Mouse (Mus musculus) sigmoid colon, adult 10 weeks (tissue): Measurements from ENCODE around the gene Tcp11l1. TPM values are rescaled to one million over a fixed set of nuclear protein-coding genes. Genes with fewer than 3 reads are reported as not detected.

Experiments
- polyA plus RNA-seq: library from polyadenylated mRNA; stranded (reverse); fragments of 350-450 nt; fragmentation: Illumina TruSeq; extraction: RNeasy Lipid Tissue Mini Kit (QIAGEN cat#74804); gene quantifications from one replicate; pipeline ENCODE4 v1.2.3, GENCODE M21; 2014; ENCODE audit warnings: low read depth, low replicate concordance

Tcp11l1 gene
- 5.0 TPM for polyA plus RNA-seq

DNA sequence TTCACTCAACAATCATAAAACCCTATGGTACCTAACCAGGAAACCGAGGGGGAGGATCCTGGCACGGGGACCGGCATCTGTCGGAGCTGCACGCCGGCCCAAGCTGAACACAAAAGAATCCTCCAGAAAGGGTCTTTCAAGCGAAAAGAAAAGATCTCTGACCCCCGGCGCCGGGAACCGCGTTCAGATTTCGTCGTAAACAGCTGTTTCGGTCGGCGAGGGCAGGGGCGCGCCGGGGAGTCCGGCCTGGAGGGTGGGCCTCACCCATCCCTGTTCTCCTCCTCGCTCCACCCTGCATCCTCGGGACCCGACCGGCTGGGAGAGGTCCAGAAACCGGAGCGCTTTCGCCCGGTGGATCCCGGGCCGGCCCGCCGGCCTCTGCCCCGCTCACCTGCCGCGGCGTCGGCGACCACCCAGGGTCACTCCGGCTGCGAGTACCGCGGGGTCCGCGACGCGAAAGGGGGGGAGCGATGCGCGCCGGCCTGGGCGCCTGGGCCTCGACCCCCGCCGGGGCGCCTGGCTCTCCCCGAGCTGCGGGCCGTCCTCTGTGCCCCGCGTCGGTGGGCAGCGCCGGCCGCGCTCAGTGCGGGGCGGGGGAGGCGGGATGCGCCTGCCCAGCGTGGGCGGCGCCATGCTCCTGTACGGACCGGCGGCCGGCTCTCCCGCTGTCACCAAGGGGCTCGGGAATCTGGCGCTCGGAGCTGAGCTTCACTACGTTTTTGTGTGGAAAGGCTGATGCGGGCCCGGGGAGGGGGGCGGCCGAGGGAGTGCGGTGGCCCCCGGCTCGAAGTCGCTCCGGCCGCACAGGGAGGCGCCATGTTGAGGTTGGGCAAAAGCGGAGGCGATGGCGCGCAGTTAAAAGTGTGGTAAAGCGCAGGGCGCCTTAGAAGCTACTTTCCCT lies at the start of gene Tcp11l1:
Gene Tcp11l1, minus strand, starts transcription at position 585 of the 901 bp plus-strand sequence.

GRCm38 (mm10) chr2:104742741-104743064 lies 30.7 kb upstream of the Tcp11l1 start, which contains the start of gene Depdc7:
Gene Depdc7 (minus strand): TSS chr2:104742878.

GRCm38 (mm10) chr2:104716279-104716678 lies 4.3 kb upstream of the Tcp11l1 start, which contains the start of gene Pin1rt1:
Gene Pin1rt1 (minus strand): TSS chr2:104716379.

Other genes starting within 250 kb of the Tcp11l1 start
- gene Hipk3, start 217.7 kb downstream of the Tcp11l1 start, polyA plus RNA-seq = 92.1 TPM
- 103 TPM for gene Cstf3, start 121.6 kb downstream of the Tcp11l1 start, polyA plus RNA-seq
- not detected for gene Pin1rt1, start 4.2 kb upstream of the Tcp11l1 start, polyA plus RNA-seq
- 1.6 TPM for gene Depdc7, start 30.7 kb upstream of the Tcp11l1 start, polyA plus RNA-seq
- 27.6 TPM for gene Qser1, start 104.6 kb upstream of the Tcp11l1 start, polyA plus RNA-seq
- 3.8 TPM for gene Prrg4, start 137.7 kb upstream of the Tcp11l1 start, polyA plus RNA-seq
- 21.2 TPM for gene Ccdc73, start 155.6 kb upstream of the Tcp11l1 start, polyA plus RNA-seq